Mouse (Mus musculus): ENCODE data around the gene Tuba1a. TPM values are rescaled to one million over a fixed set of nuclear protein-coding genes. Genes with fewer than 3 reads are reported as not detected.
"Not testable (repeated sequence)": the region's sequence is repeated elsewhere in the genome, so short reads cannot be mapped to it uniquely, and the experiment has no call there.

Tuba1a gene
- total and polyA plus RNA-seq, 2 experiments from 2014 or later = 15,641 to 20,461 TPM

GRCm38 (mm10) chr15:98973015-98973614 is 19.6 kb upstream of the Tuba1a start:
- 68% methylated on average over 9 of the region's 9 CpGs for WGBS
- DNase-seq (ENCODE audit: low spot score) = no peak
- Histone ChIP-seq H3K4me3 (ENCODE audit: low read depth, low read length) (no peak overlapping the region), H3K4me1 (ENCODE audit: insufficient read depth, low read length) (peaks cover 26% of the 10 kb centered on the region), H3K27ac (ENCODE audit: low read depth, low read length) (peak overlapping the region; percentile 96), H3K9ac (replicated peaks; ENCODE audit: low read length, poor library complexity, severe bottlenecking) (no peak overlapping the region), H3K4me2 (ENCODE audit: low read depth, low read length, poor library complexity, severe bottlenecking) (no peak overlapping the region), H3K36me3 (ENCODE audit: insufficient read depth, low read length) (no peaks in the 10 kb centered on the region), H3K9me3 (ENCODE audit: low read length) (no peaks in the 10 kb centered on the region), H3K27me3 (ENCODE audit: insufficient read depth, low read length) (no peaks in the 10 kb centered on the region)
- ATAC-seq (ENCODE audit: low FRiP score) = no peak
- no peak for TF ChIP-seq CTCF (IDR thresholded peaks at IDR 0.05)

GRCm38 (mm10) chr15:98971576-98972320 is 18.2 kb upstream of the Tuba1a start:
- H3K9me3 ChIP-seq (ENCODE audit: low read length); H3K27me3 ChIP-seq (ENCODE audit: insufficient read depth, low read length); H3K36me3 ChIP-seq (ENCODE audit: insufficient read depth, low read length): not testable (repeated sequence)
- Histone ChIP-seq H3K4me2 (ENCODE audit: low read depth, low read length, poor library complexity, severe bottlenecking) (peak overlapping the region; percentile 52), H3K4me3 (ENCODE audit: low read depth, low read length) (peak overlapping the region; percentile 16), H3K27ac (ENCODE audit: low read depth, low read length) (peak overlapping the region; percentile 96), H3K4me1 (ENCODE audit: insufficient read depth, low read length) (peaks cover 18% of the 10 kb centered on the region), H3K9ac (replicated peaks; ENCODE audit: low read length, poor library complexity, severe bottlenecking) (peak overlapping the region; percentile 50)
- ATAC-seq (ENCODE audit: low FRiP score) (peak; percentile 57), DNase-seq (ENCODE audit: low spot score) (peak; percentile 48)
- 34% methylated on average over 14 of the region's 15 CpGs for WGBS

DNA sequence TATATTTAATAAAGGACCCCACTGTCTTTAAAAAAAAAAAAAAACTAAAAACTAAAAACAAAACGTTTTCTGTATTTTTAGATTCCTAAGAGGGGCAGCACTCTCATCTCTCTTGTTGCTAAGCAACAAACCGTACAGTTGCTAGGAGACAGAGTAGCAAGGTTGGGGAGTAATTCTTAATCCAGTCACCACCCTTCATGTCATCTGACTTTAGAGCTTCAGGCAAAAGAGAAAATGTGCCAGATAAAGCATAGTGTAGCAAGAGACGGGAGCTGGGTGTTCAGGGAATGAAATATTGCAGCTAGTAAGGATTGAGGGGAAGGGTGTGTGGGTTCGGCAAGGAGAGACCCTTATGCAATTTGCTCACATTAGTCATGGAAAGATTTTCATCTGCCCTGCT is 17.6 kb upstream of the Tuba1a start:
- H3K4me3 ChIP-seq (ENCODE audit: low read depth, low read length) = peak overlapping the region; percentile 16
- no peaks in the 10 kb centered on the region for H3K27me3 ChIP-seq (ENCODE audit: insufficient read depth, low read length)
- H3K27ac ChIP-seq (ENCODE audit: low read depth, low read length) = peak overlapping the region; percentile 96
- peak overlapping the region; percentile 50 for H3K9ac ChIP-seq (replicated peaks; ENCODE audit: low read length, poor library complexity, severe bottlenecking)
- H3K36me3 ChIP-seq (ENCODE audit: insufficient read depth, low read length) = no peaks in the 10 kb centered on the region
- H3K4me2 ChIP-seq (ENCODE audit: low read depth, low read length, poor library complexity, severe bottlenecking) = peak overlapping the region; percentile 52
- H3K4me1 ChIP-seq (ENCODE audit: insufficient read depth, low read length) = peaks cover 16% of the 10 kb centered on the region
- DNase-seq (ENCODE audit: low spot score) (peak; percentile 96), ATAC-seq (ENCODE audit: low FRiP score) (peak; percentile 76)
- H3K9me3 ChIP-seq (ENCODE audit: low read length) = no peaks in the 10 kb centered on the region
- 7% methylated on average over 4 of the region's 4 CpGs for WGBS
- TF ChIP-seq CTCF (IDR thresholded peaks at IDR 0.05) = no peak; the same call in 1 of the 2 replicates

DNA sequence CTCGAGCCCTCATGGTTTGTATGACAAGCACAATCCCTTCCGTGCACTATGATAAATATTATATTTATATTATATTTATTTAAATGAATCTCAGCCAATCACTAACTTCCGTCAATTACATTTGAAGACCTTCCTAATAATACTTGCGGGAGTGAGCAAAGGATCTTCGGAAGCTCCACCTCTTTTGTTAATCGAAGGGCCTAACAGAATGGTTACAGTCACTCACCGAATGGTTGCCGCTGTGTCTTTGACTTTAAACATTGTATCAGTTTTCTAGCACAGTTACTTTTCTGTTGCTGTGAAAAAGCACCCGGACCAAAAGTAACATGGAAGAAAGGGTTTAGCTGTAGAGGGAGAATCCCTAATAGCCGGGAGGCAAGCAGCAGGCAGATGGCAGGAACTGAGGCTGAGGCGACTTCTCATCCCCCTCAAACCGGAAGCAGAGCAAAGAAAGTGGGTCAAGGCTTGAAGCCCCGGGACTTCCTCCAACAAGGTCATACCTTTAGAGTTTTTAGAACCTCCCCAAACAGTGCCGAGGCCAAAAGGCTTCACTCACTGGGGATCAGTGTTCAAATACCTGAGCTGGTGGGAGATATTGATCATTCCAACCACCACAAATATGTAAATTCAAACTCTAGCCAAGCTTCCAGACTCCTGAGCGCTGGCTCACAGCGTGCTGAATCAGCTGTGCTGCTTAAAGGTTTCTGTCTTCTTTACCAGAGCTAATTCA is 16.0 kb upstream of the Tuba1a start:
- peak overlapping the region; percentile 20; the same call in 1 of the 2 replicates for H3K9ac ChIP-seq (replicated peaks; ENCODE audit: low read length, poor library complexity, severe bottlenecking)
- peak overlapping the region; percentile 21 for H3K4me2 ChIP-seq (ENCODE audit: low read depth, low read length, poor library complexity, severe bottlenecking)
- peak; percentile 52 for DNase-seq (ENCODE audit: low spot score)
- H3K4me3 ChIP-seq (ENCODE audit: low read depth, low read length) = no peak overlapping the region
- peak overlapping the region; percentile 96 for H3K27ac ChIP-seq (ENCODE audit: low read depth, low read length)
- peaks cover 16% of the 10 kb centered on the region for H3K4me1 ChIP-seq (ENCODE audit: insufficient read depth, low read length)
- H3K9me3 ChIP-seq (ENCODE audit: low read length) = no peaks in the 10 kb centered on the region
- no peaks in the 10 kb centered on the region for H3K27me3 ChIP-seq (ENCODE audit: insufficient read depth, low read length)
- no peaks in the 10 kb centered on the region for H3K36me3 ChIP-seq (ENCODE audit: insufficient read depth, low read length)
- ATAC-seq (ENCODE audit: low FRiP score) = no peak
- no peak for TF ChIP-seq CTCF (IDR thresholded peaks at IDR 0.05)
- WGBS = 2% methylated on average over 16 of the region's 16 CpGs

- 0 out of 2 replicates have a peak overlapping the region, but pooled peaks have one; percentile 0 for H3K4me3 ChIP-seq (ENCODE audit: low read depth, low read length)
- H3K4me1 ChIP-seq (ENCODE audit: insufficient read depth, low read length) = peaks cover 16% of the 10 kb centered on the region
- ATAC-seq (ENCODE audit: low FRiP score) (peak; percentile 75), DNase-seq (ENCODE audit: low spot score) (peak; percentile 96)
- 4% methylated on average over 12 of the region's 12 CpGs for WGBS
- H3K9me3 ChIP-seq (ENCODE audit: low read length) = no peaks in the 10 kb centered on the region
- no peak for TF ChIP-seq CTCF (IDR thresholded peaks at IDR 0.05)
- peak overlapping the region; percentile 96 for H3K27ac ChIP-seq (ENCODE audit: low read depth, low read length)
- no peaks in the 10 kb centered on the region for H3K27me3 ChIP-seq (ENCODE audit: insufficient read depth, low read length)
- H3K36me3 ChIP-seq (ENCODE audit: insufficient read depth, low read length) = no peaks in the 10 kb centered on the region
- H3K9ac ChIP-seq (replicated peaks; ENCODE audit: low read length, poor library complexity, severe bottlenecking) = peak overlapping the region; percentile 20; the same call in 1 of the 2 replicates
- peak overlapping the region; percentile 21 for H3K4me2 ChIP-seq (ENCODE audit: low read depth, low read length, poor library complexity, severe bottlenecking)
Observed at GRCm38 (mm10) chr15:98968701-98969371, 15.3 kb upstream of the Tuba1a start.
